8 mouse cellular contexts compared by ENCODE assay signal in genomic region chr10:39646629-39647019, GRCm38 (mm10). TPM values are rescaled to one million over a fixed set of nuclear protein-coding genes. Genes with fewer than 3 reads are reported as not detected.
DNase-seq lines count a peak whose midpoint lies in the region; ATAC-seq and TF ChIP-seq lines count a peak whose summit lies in the region.

No protein-coding gene starts in this region.

- H3K36me3 ChIP-seq in heart, embryonic 13.5 days = peaks cover 65% of the 10 kb centered on the region
- H3K36me3 ChIP-seq in kidney, postnatal 0 days (ENCODE audit: insufficient read depth, low read length) = peaks cover 33% of the 10 kb centered on the region
- H3K36me3 ChIP-seq in midbrain, embryonic 11.5 days (ENCODE audit: control insufficient read depth, insufficient read depth, low read length) = no peaks in the 10 kb centered on the region

- H3K9me3 ChIP-seq in heart, embryonic 13.5 days = no peaks in the 10 kb centered on the region
- H3K9me3 ChIP-seq in kidney, postnatal 0 days (replicated peaks; ENCODE audit: low read length) = no peaks in the 10 kb centered on the region
- H3K9me3 ChIP-seq in midbrain, embryonic 11.5 days (ENCODE audit: control insufficient read depth, low read length) = no peaks in the 10 kb centered on the region

- H3K27me3 ChIP-seq in heart, embryonic 13.5 days (replicated peaks) = no peaks in the 10 kb centered on the region
- H3K27me3 ChIP-seq in kidney, postnatal 0 days (ENCODE audit: insufficient read depth, low read length) = no peaks in the 10 kb centered on the region
- H3K27me3 ChIP-seq in midbrain, embryonic 11.5 days (ENCODE audit: control insufficient read depth, insufficient read depth, low read length) = no peaks in the 10 kb centered on the region

- DNase-seq in frontal cortex, postnatal 14 days (ENCODE audit: low spot score in 2 of 2) = no peak
- peak; percentile 86 for DNase-seq in cerebellum, adult 11-12 months
- peak; percentile 75 for DNase-seq in kidney, postnatal 0 days (ENCODE audit: low spot score)
- no peak for DNase-seq in midbrain, embryonic 11.5 days (ENCODE audit: low spot score, missing footprints)
- DNase-seq in frontal cortex, adult 2 months (ENCODE audit: extremely low spot score in 1 of 2, low spot score in 1 of 2) = no peak
- no peak for DNase-seq in frontal cortex, postnatal 10 days (ENCODE audit: low spot score in 2 of 2)

- 0 out of 2 replicates have a peak overlapping the region, but pooled peaks have one; percentile 5 for H3K4me2 ChIP-seq in heart, embryonic 13.5 days
- H3K4me2 ChIP-seq in kidney, postnatal 0 days (ENCODE audit: low read length) = peak overlapping the region; percentile 15; the same call in 1 of the 2 replicates
- H3K4me2 ChIP-seq in midbrain, embryonic 11.5 days = no peak overlapping the region

- no peak overlapping the region for H3K4me3 ChIP-seq in heart, embryonic 13.5 days
- no peak overlapping the region for H3K4me3 ChIP-seq in kidney, postnatal 0 days (replicated peaks; ENCODE audit: low read depth, low read length)
- H3K4me3 ChIP-seq in midbrain, embryonic 11.5 days (ENCODE audit: low read depth, low read length) = no peak overlapping the region

- ATAC-seq in frontal cortex, adult (ENCODE audit: low TSS enrichment) = peak; percentile 35
- ATAC-seq in heart, embryonic 13.5 days (ENCODE audit: extremely low read depth, insufficient number of reproducible peaks, low FRiP score, low TSS enrichment) = no peak
- ATAC-seq in kidney, postnatal 0 days (replicated peaks; ENCODE audit: low FRiP score, low read depth) = peak; percentile 48
- ATAC-seq in midbrain, embryonic 11.5 days (ENCODE audit: low FRiP score) = peak; percentile 52; the same call in 1 of the 2 replicates

- H3K9ac ChIP-seq in heart, embryonic 13.5 days = peak overlapping the region; percentile 15; the same call in 1 of the 2 replicates
- no peak overlapping the region for H3K9ac ChIP-seq in kidney, postnatal 0 days (ENCODE audit: low read depth, low read length)
- no peak overlapping the region for H3K9ac ChIP-seq in midbrain, embryonic 11.5 days (ENCODE audit: low read length)

- peak overlapping the region; percentile 53; the same call in 1 of the 2 replicates for H3K27ac ChIP-seq in heart, embryonic 13.5 days (replicated peaks)
- H3K27ac ChIP-seq in kidney, postnatal 0 days = peak overlapping the region; percentile 42; the same call in 1 of the 2 replicates
- H3K27ac ChIP-seq in midbrain, embryonic 11.5 days (ENCODE audit: low read depth, low read length) = no peak overlapping the region; the same call in 1 of the 2 replicates

- H3K4me1 ChIP-seq in heart, embryonic 13.5 days = peaks cover 25% of the 10 kb centered on the region
- peaks cover 18% of the 10 kb centered on the region for H3K4me1 ChIP-seq in kidney, postnatal 0 days (replicated peaks; ENCODE audit: insufficient read depth, low read length)
- peaks cover 2% of the 10 kb centered on the region; the same call in 1 of the 2 replicates for H3K4me1 ChIP-seq in midbrain, embryonic 11.5 days (ENCODE audit: control insufficient read depth, insufficient read depth, low read length)

- WGBS in heart, embryonic 13.5 days = 27% methylated on average over 14 of the region's 14 CpGs
- WGBS in kidney, postnatal 0 days = 16% methylated on average over 14 of the region's 14 CpGs
- 67% methylated on average over 14 of the region's 14 CpGs for WGBS in midbrain, embryonic 11.5 days

- TF ChIP-seq CTCF in kidney, postnatal 0 days (IDR thresholded peaks at IDR 0.05; ENCODE audit: low read depth) = no peak

RNA-seq across cellular contexts. Expression of gene Traf3ip2, which starts 33.9 kb away (rescaled TPM):
- 10.1 and 10.3 TPM in 2 replicates for polyA plus RNA-seq in heart, embryonic 13.5 days (2015; fragmentation: Nextera tagmentation; extraction: Ambion mirVana)
- polyA plus RNA-seq in kidney, postnatal 0 days (2015; fragmentation: Nextera tagmentation; extraction: Ambion mirVana) = 15.0 TPM in 2 replicates
- 3.9 TPM in 2 replicates for polyA plus RNA-seq in midbrain, embryonic 11.5 days (2014; fragmentation: Nextera tagmentation; extraction: Ambion mirVana)
- 1.7 and 2.8 TPM in 2 replicates for polyA plus RNA-seq in frontal cortex, adult 2 months (2012; rRNA removed)

Comparison
In these comparisons a context has a peak if more than half of its experiments do, and no peak if none do; other contexts are left out.
1. DNase-seq: peak in cerebellum, adult 11-12 months (single experiment) and kidney, postnatal 0 days (single experiment); none in frontal cortex, postnatal 14 days (0 of 2), midbrain, embryonic 11.5 days (single experiment), frontal cortex, adult 2 months (0 of 2) and frontal cortex, postnatal 10 days (0 of 2).